14 mouse cellular contexts compared by ENCODE assay signal in the genomic region with DNA sequence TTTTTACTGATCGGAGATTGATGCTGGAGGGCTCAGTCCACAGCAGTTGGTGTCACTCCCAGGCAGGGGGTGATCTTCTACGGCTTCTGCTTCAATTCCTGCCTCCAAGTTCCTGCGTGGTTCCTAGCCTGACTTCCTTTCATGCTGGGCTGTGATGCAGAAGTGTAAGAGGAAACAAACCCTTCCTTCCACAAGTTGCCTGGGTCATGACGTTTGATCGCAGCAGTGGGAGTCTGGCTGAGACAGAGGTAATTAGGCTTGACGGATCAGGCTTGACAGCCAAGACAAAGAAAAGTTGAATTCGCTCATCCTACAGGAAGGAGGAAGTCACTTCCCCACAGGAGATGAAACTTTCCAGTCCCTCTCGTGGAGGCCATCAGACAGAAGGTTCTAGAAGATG.
DNase-seq lines count a peak whose midpoint lies in the region; ATAC-seq lines count a peak whose summit lies in the region.
"Had no signal": no experiment of that assay in that cellular context is flagged by ENCODE, and none has a peak within 500 bp of the region (broad histone marks: within the 10 kb centered on the region; RNA-seq: fewer than 3 reads in every experiment).

No protein-coding gene starts in this region.

- no peak overlapping the region for H3K4me3 ChIP-seq in kidney, embryonic 16.5 days (ENCODE audit: low read length)
- H3K4me3 ChIP-seq in neural tube, embryonic 13.5 days = no peak overlapping the region
- H3K4me3 ChIP-seq: limb, embryonic 15.5 days; megakaryocyte, embryonic 14.5 days; stomach, embryonic 15.5 days had no signal

- 39% methylated on average over 8 of the region's 8 CpGs for WGBS in kidney, embryonic 16.5 days
- WGBS in neural tube, embryonic 13.5 days = 39% methylated on average over 8 of the region's 8 CpGs

- peak; percentile 25; the same call in 1 of the 2 replicates for ATAC-seq in kidney, embryonic 16.5 days (ENCODE audit: low FRiP score, low TSS enrichment)
- ATAC-seq in neural tube, embryonic 13.5 days (ENCODE audit: low read depth) = peak; percentile 27; the same call in 1 of the 2 replicates
- ATAC-seq in granulocyte monocyte progenitor cell, adult 5-6 weeks (replicated peaks; ENCODE audit: poor library complexity, severe bottlenecking) = peak; percentile 55
- ATAC-seq: forebrain, postnatal 0 days; intestine, embryonic 16.5 days had no signal

- no peaks in the 10 kb centered on the region for H3K9me3 ChIP-seq in kidney, embryonic 16.5 days (ENCODE audit: low read length)
- no peaks in the 10 kb centered on the region for H3K9me3 ChIP-seq in neural tube, embryonic 13.5 days
- H3K9me3 ChIP-seq: limb, embryonic 15.5 days; megakaryocyte, embryonic 14.5 days; stomach, embryonic 15.5 days had no signal

- H3K4me1 ChIP-seq in kidney, embryonic 16.5 days (ENCODE audit: insufficient read depth, low read length) = peaks cover 10% of the 10 kb centered on the region; the same call in 1 of the 2 replicates
- H3K4me1 ChIP-seq in neural tube, embryonic 13.5 days (replicated peaks) = no peaks in the 10 kb centered on the region; the same call in 1 of the 2 replicates
- H3K4me1 ChIP-seq: stomach, embryonic 15.5 days had no signal

- H3K27me3 ChIP-seq in kidney, embryonic 16.5 days (ENCODE audit: insufficient read depth, low read length) = no peaks in the 10 kb centered on the region
- H3K27me3 ChIP-seq in neural tube, embryonic 13.5 days = no peaks in the 10 kb centered on the region
- H3K27me3 ChIP-seq: limb, embryonic 15.5 days; megakaryocyte, embryonic 14.5 days; stomach, embryonic 15.5 days had no signal

- no peak overlapping the region for H3K9ac ChIP-seq in kidney, embryonic 16.5 days (replicated peaks; ENCODE audit: low read length)
- no peak overlapping the region for H3K9ac ChIP-seq in neural tube, embryonic 13.5 days
- H3K9ac ChIP-seq: forebrain, postnatal 0 days; limb, embryonic 15.5 days; stomach, embryonic 15.5 days had no signal

- no peak overlapping the region for H3K4me2 ChIP-seq in kidney, embryonic 16.5 days (replicated peaks; ENCODE audit: low read depth, low read length)
- no peak overlapping the region for H3K4me2 ChIP-seq in neural tube, embryonic 13.5 days
- H3K4me2 ChIP-seq: limb, embryonic 15.5 days; stomach, embryonic 15.5 days had no signal

- no peak overlapping the region for H3K27ac ChIP-seq in kidney, embryonic 16.5 days (ENCODE audit: low read length)
- H3K27ac ChIP-seq in neural tube, embryonic 13.5 days (replicated peaks) = no peak overlapping the region
- H3K27ac ChIP-seq: limb, embryonic 15.5 days; stomach, embryonic 15.5 days had no signal

- DNase-seq in kidney, adult 8-10 months = no peak
- no peak for DNase-seq in neural tube, embryonic 10.5 days (ENCODE audit: extremely low spot score, low spot score)
- peak; percentile 85 for DNase-seq in retina, postnatal 1 day
- DNase-seq in ovary, adult 18-20 months (ENCODE audit: low spot score) = no peak
- DNase-seq: cerebellum, adult 9-10 months; forebrain, postnatal 0 days; gastrocnemius, postnatal 25 days had no signal

- no peaks in the 10 kb centered on the region for H3K36me3 ChIP-seq in kidney, embryonic 16.5 days (ENCODE audit: insufficient read depth, low read length)
- no peaks in the 10 kb centered on the region for H3K36me3 ChIP-seq in neural tube, embryonic 13.5 days
- H3K36me3 ChIP-seq: limb, embryonic 15.5 days; stomach, embryonic 15.5 days had no signal
